Mouse (Mus musculus): ENCODE measurements around the gene Phxr2. TPM values are rescaled to one million over a fixed set of nuclear protein-coding genes. Genes with fewer than 3 reads are reported as not detected.
A peak's percentile ranks its signal among the peaks of the same experiment; 100 is the strongest.

The Phxr2 gene
- polyA plus RNA-seq, 1 experiment from 2014 or later: not detected

GRCm38 (mm10) chr10:99108431-99108982 is 17.6 kb downstream of the Phxr2 start:
- 35% methylated on average over 12 of the region's 12 CpGs for WGBS
- peaks cover 30% of the 10 kb centered on the region for H3K36me3 ChIP-seq
- no peak overlapping the region for H3K27ac ChIP-seq

GRCm38 (mm10) chr10:99107964-99108363 is 18.2 kb downstream of the Phxr2 start, which contains the start of gene Galnt4:
Galnt4 (plus strand) TSS chr10:99108159.
- H3K4me1 ChIP-seq: peaks cover 28% of the 10 kb centered on the region
- no peaks in the 10 kb centered on the region for H3K27me3 ChIP-seq
- peak within 1 kb of the TSS; percentile 77 for H3K27ac ChIP-seq
- H3K9ac ChIP-seq: peak within 1 kb of the TSS; percentile 72
- peaks cover 4% of the 10 kb centered on the region; the same call in 1 of the 2 replicates for H3K9me3 ChIP-seq (replicated peaks)
- H3K4me2 ChIP-seq: peak within 1 kb of the TSS; percentile 97
- H3K36me3 ChIP-seq: peaks cover 33% of the 10 kb centered on the region
- WGBS: under 1% methylated on average over 22 of the region's 22 CpGs
- ATAC-seq (replicated peaks; ENCODE audit: low FRiP score): peak; percentile 89
- peak within 1 kb of the TSS; percentile 69 for H3K4me3 ChIP-seq (replicated peaks)

More at GRCm38 (mm10) chr10:99108431-99108982, 17.6 kb downstream of the Phxr2 start:
- ATAC-seq (replicated peaks; ENCODE audit: low FRiP score): no peak; the same call in 1 of the 2 replicates
- Histone ChIP-seq H3K9me3 (replicated peaks) (peaks cover 4% of the 10 kb centered on the region; the same call in 1 of the 2 replicates), H3K4me3 (replicated peaks) (peak overlapping the region; percentile 69), H3K4me1 (peaks cover 28% of the 10 kb centered on the region), H3K27me3 (no peaks in the 10 kb centered on the region), H3K9ac (peak overlapping the region; percentile 72), H3K4me2 (peak overlapping the region; percentile 97)

GRCm38 (mm10) chr10:99106703-99107631 is 19.2 kb downstream of the Phxr2 start, which contains the start of gene Poc1b:
Poc1b (plus strand) TSS chr10:99107036.
- under 1% methylated on average over 101 of the region's 106 CpGs for WGBS
- Histone ChIP-seq H3K9ac (peak within 1 kb of the TSS; percentile 72), H3K9me3 (replicated peaks) (peaks cover 4% of the 10 kb centered on the region; the same call in 1 of the 2 replicates), H3K4me2 (peak within 1 kb of the TSS; percentile 97), H3K36me3 (peaks cover 33% of the 10 kb centered on the region), H3K27me3 (no peaks in the 10 kb centered on the region), H3K4me3 (replicated peaks) (peak within 1 kb of the TSS; percentile 69), H3K4me1 (peaks cover 28% of the 10 kb centered on the region), H3K27ac (peak within 1 kb of the TSS; percentile 77)
- peak; percentile 94 for ATAC-seq (replicated peaks; ENCODE audit: low FRiP score)

GRCm38 (mm10) chr10:99106311-99106702 is 19.8 kb downstream of the Phxr2 start:
- peak overlapping the region; percentile 69 for H3K4me3 ChIP-seq (replicated peaks)
- H3K36me3 ChIP-seq: peaks cover 31% of the 10 kb centered on the region
- peaks cover 4% of the 10 kb centered on the region; the same call in 1 of the 2 replicates for H3K9me3 ChIP-seq (replicated peaks)
- 36% methylated on average over 8 of the region's 8 CpGs for WGBS
- H3K4me1 ChIP-seq: peaks cover 26% of the 10 kb centered on the region
- H3K27ac ChIP-seq: peak overlapping the region; percentile 77
- ATAC-seq (replicated peaks; ENCODE audit: low FRiP score): no peak
- peak overlapping the region; percentile 97 for H3K4me2 ChIP-seq
- H3K27me3 ChIP-seq: no peaks in the 10 kb centered on the region
- peak overlapping the region; percentile 72 for H3K9ac ChIP-seq

- H3K27me3 ChIP-seq: no peaks in the 10 kb centered on the region
- H3K9me3 ChIP-seq (replicated peaks): peaks cover 4% of the 10 kb centered on the region; the same call in 1 of the 2 replicates
- H3K36me3 ChIP-seq: peaks cover 24% of the 10 kb centered on the region
- H3K27ac ChIP-seq: no peak overlapping the region
- H3K4me3 ChIP-seq (replicated peaks): no peak overlapping the region
- 80% methylated on average over 3 of the region's 3 CpGs for WGBS
- H3K4me2 ChIP-seq: no peak overlapping the region
- peaks cover 20% of the 10 kb centered on the region for H3K4me1 ChIP-seq
- no peak for ATAC-seq (replicated peaks; ENCODE audit: low FRiP score)
- H3K9ac ChIP-seq: no peak overlapping the region
Observed at GRCm38 (mm10) chr10:99105522-99105921, 20.6 kb downstream of the Phxr2 start.

- H3K27ac ChIP-seq: no peak overlapping the region
- no peaks in the 10 kb centered on the region for H3K4me1 ChIP-seq
- no peaks in the 10 kb centered on the region for H3K9me3 ChIP-seq (replicated peaks)
- no peak for ATAC-seq (replicated peaks; ENCODE audit: low FRiP score)
- WGBS: 65% methylated on average over 10 of the region's 10 CpGs
- no peak overlapping the region for H3K4me2 ChIP-seq
- no peak overlapping the region for H3K9ac ChIP-seq
- no peaks in the 10 kb centered on the region for H3K36me3 ChIP-seq
- H3K4me3 ChIP-seq (replicated peaks): no peak overlapping the region
- H3K27me3 ChIP-seq: no peaks in the 10 kb centered on the region
Observed at GRCm38 (mm10) chr10:99097374-99097773, 28.8 kb downstream of the Phxr2 start.

- Histone ChIP-seq H3K27me3 (no peaks in the 10 kb centered on the region), H3K4me2 (no peak overlapping the region), H3K4me3 (replicated peaks) (no peak overlapping the region), H3K9me3 (replicated peaks) (no peaks in the 10 kb centered on the region), H3K4me1 (no peaks in the 10 kb centered on the region), H3K27ac (no peak overlapping the region), H3K36me3 (no peaks in the 10 kb centered on the region), H3K9ac (no peak overlapping the region)
- 65% methylated on average over 2 of the region's 2 CpGs for WGBS
- no peak for ATAC-seq (replicated peaks; ENCODE audit: low FRiP score)
Observed at GRCm38 (mm10) chr10:99095114-99095513, 31.0 kb downstream of the Phxr2 start.

- no peaks in the 10 kb centered on the region for H3K27me3 ChIP-seq
- H3K27ac ChIP-seq: no peak overlapping the region
- H3K9me3 ChIP-seq (replicated peaks): no peaks in the 10 kb centered on the region
- no peak overlapping the region for H3K9ac ChIP-seq
- 59% methylated on average over 2 of the region's 2 CpGs for WGBS
- no peaks in the 10 kb centered on the region for H3K36me3 ChIP-seq
- H3K4me2 ChIP-seq: no peak overlapping the region
- H3K4me3 ChIP-seq (replicated peaks): no peak overlapping the region
- H3K4me1 ChIP-seq: no peaks in the 10 kb centered on the region
- ATAC-seq (replicated peaks; ENCODE audit: low FRiP score): no peak
Observed at GRCm38 (mm10) chr10:99093364-99093763, 32.8 kb downstream of the Phxr2 start.

- Histone ChIP-seq H3K9me3 (replicated peaks) (no peaks in the 10 kb centered on the region), H3K27me3 (peaks cover 5% of the 10 kb centered on the region; the same call in 1 of the 2 replicates), H3K36me3 (no peaks in the 10 kb centered on the region), H3K4me3 (replicated peaks) (no peak overlapping the region), H3K9ac (no peak overlapping the region), H3K27ac (no peak overlapping the region), H3K4me1 (0 out of 2 replicates have a peak, but pooled peaks cover 4% of the 10 kb centered on the region), H3K4me2 (no peak overlapping the region)
- 78% methylated on average over 6 of the region's 6 CpGs for WGBS
- ATAC-seq (replicated peaks; ENCODE audit: low FRiP score): no peak
Observed at GRCm38 (mm10) chr10:99089906-99090305, 36.2 kb downstream of the Phxr2 start.

- no peak overlapping the region for H3K27ac ChIP-seq
- H3K36me3 ChIP-seq: no peaks in the 10 kb centered on the region
- H3K9me3 ChIP-seq (replicated peaks): no peaks in the 10 kb centered on the region
- 0 out of 2 replicates have a peak, but pooled peaks cover 4% of the 10 kb centered on the region for H3K4me1 ChIP-seq
- no peak overlapping the region for H3K9ac ChIP-seq
- ATAC-seq (replicated peaks; ENCODE audit: low FRiP score): no peak
- no peak overlapping the region for H3K4me2 ChIP-seq
- peaks cover 5% of the 10 kb centered on the region; the same call in 1 of the 2 replicates for H3K27me3 ChIP-seq
- 59% methylated on average over 6 of the region's 6 CpGs for WGBS
- H3K4me3 ChIP-seq (replicated peaks): no peak overlapping the region
Observed at GRCm38 (mm10) chr10:99086029-99086428, 40.1 kb downstream of the Phxr2 start.

GRCm38 (mm10) chr10:99085240-99085587 is 40.9 kb downstream of the Phxr2 start:
- WGBS: 56% methylated on average over 6 of the region's 6 CpGs
- peak overlapping the region; percentile 33 for H3K4me2 ChIP-seq

More at GRCm38 (mm10) chr10:99085240-99085587, 40.9 kb downstream of the Phxr2 start:
- Histone ChIP-seq H3K4me3 (replicated peaks) (no peak overlapping the region), H3K36me3 (no peaks in the 10 kb centered on the region), H3K4me1 (0 out of 2 replicates have a peak, but pooled peaks cover 4% of the 10 kb centered on the region), H3K27me3 (peaks cover 5% of the 10 kb centered on the region; the same call in 1 of the 2 replicates), H3K27ac (no peak overlapping the region), H3K9me3 (replicated peaks) (no peaks in the 10 kb centered on the region), H3K9ac (no peak overlapping the region)
- ATAC-seq (replicated peaks; ENCODE audit: low FRiP score): no peak
